Mouse (Mus musculus) limb, embryonic 14.5 days (tissue): ENCODE measurements at regions not wholly inside any gene's neighbourhood (a gene's known extent, or its start where the extent isn't known, plus 50 kb on each side); places are given as distances from the start of the nearest gene placed in this dataset.

ENCODE experiments used
- ATAC-seq: fragments of 200-750 bp; cut with Nextera tagmentation; 2 replicates; pipeline ENCODE4 v1.8.0; 2017; ENCODE audit warnings: low read depth, moderate number of reproducible peaks, moderate TSS enrichment; ENCODE audit not compliant: low FRiP score
- DNase-seq: peaks from one replicate; pipeline ENCODE4 v3.0.0-alpha.2; 2015; ENCODE audit warnings: low spot score
- H3K27ac ChIP-seq: fragments of 300-500 bp; sonication (generic); replicated peaks from 2 replicates; pipeline ENCODE4 v1.5.1; 2014; ENCODE audit warnings: low read depth, mild to moderate bottlenecking, low read length, moderate library complexity, mixed read lengths
- H3K27me3 ChIP-seq: fragments of 300-500 bp; sonication (generic); 2 replicates; pipeline ENCODE4 v1.6.1; 2014; ENCODE audit warnings: low read length, mixed read lengths; ENCODE audit not compliant: control insufficient read depth, insufficient read depth
- H3K36me3 ChIP-seq: fragments of 300-500 bp; sonication (generic); 2 replicates; pipeline ENCODE4 v1.6.1; 2014; ENCODE audit warnings: mild to moderate bottlenecking, low read length, moderate library complexity, mixed read lengths; ENCODE audit not compliant: control insufficient read depth, insufficient read depth
- H3K4me1 ChIP-seq: fragments of 300-500 bp; sonication (generic); 2 replicates; pipeline ENCODE4 v1.6.1; 2014; ENCODE audit warnings: antibody characterized with exemption, low read length, mixed read lengths; ENCODE audit not compliant: control insufficient read depth, insufficient read depth
- H3K4me2 ChIP-seq: fragments of 300-500 bp; sonication (generic); replicated peaks from 2 replicates; pipeline ENCODE4 v1.6.1; 2014; ENCODE audit warnings: low read depth, mild to moderate bottlenecking, low read length, moderate library complexity; ENCODE audit not compliant: severe bottlenecking
- H3K4me3 ChIP-seq: fragments of 300-500 bp; sonication (generic); replicated peaks from 2 replicates; pipeline ENCODE4 v1.5.1; 2014; ENCODE audit warnings: low read length
- H3K9ac ChIP-seq: fragments of 300-500 bp; sonication (generic); 2 replicates; pipeline ENCODE4 v1.6.1; 2014; ENCODE audit warnings: mild to moderate bottlenecking, low read depth, low read length, moderate library complexity; ENCODE audit not compliant: severe bottlenecking
- H3K9me3 ChIP-seq: fragments of 300-500 bp; sonication (generic); 2 replicates; pipeline ENCODE4 v1.6.1; 2016; ENCODE audit warnings: low read length; ENCODE audit not compliant: control insufficient read depth
- POLR2A ChIP-seq: fragments of 200-500 bp; IDR thresholded peaks from 2 replicates; pipeline ENCODE4 v1.8.0; 2012; ENCODE audit warnings: inconsistent platforms, mild to moderate bottlenecking, moderate library complexity, borderline replicate concordance; ENCODE audit not compliant: insufficient read depth, insufficient read length; ENCODE audit errors: extremely low read depth
- WGBS: fragments of 180-500 bp; shearing (Covaris S2); extraction: QIAGEN DNeasy Blood & Tissue Kit; methylation state at CpG from one replicate; pipeline ENCODE4 v1.1.7; 2014; 5-methylcytosine and 5-hydroxymethylcytosine counted together

DNA sequence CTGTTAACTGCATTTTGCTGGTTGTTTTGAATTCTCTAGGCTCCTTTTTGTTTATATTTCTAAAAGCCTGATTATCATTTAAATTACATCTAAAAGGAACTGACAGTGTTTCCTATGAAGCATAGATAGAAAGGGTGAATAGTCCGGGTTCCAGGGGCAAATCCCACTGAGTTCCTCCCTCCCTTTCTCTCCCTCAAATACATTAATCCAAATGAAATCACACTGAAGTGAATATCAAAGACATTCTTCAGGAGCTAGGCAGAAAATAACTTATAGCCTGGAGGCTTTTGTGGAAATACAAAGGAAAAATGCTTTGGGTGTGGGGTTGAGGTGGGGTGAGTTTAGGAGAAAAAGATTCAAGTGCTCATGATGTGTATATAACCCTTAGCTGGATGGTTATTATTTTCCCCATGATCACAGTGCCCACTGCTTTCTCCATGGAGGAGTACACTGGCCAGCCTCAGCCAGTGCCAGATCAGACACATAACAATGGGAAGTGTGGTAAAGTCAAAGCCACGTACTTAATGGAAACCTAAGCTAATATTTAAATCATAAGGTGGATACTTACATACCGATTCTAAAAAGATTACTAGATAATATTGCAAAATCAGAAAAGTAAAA lies 707.0 kb downstream of the Klhl13 start:
- Histone ChIP-seq H3K9me3 (no peaks in the 10 kb centered on the region), H3K27me3 (no peaks in the 10 kb centered on the region), H3K27ac (no peak overlapping the region), H3K4me3 (no peak overlapping the region), H3K36me3 (no peaks in the 10 kb centered on the region), H3K9ac (no peak overlapping the region), H3K4me1 (no peaks in the 10 kb centered on the region), H3K4me2 (no peak overlapping the region)
- DNase-seq (no peak), ATAC-seq (no peak)
- 66% methylated on average over 3 of the region's 3 CpGs for WGBS
- no peak for TF ChIP-seq POLR2A
